Mouse (Mus musculus) left cerebral cortex, postnatal 36 days (tissue): ENCODE results near the gene Lrrtm4. TPM values are rescaled to one million over a fixed set of nuclear protein-coding genes. Genes with fewer than 3 reads are reported as not detected.

Experiments
- DNase-seq, 2 experiments: peaks; one replicate each; pipeline ENCODE4 v3.0.0; 2021 to 2022; ENCODE audit warnings: low spot score in 2 of 2, mixed read lengths in 1 of 2
- intact Hi-C: fragments of 180-260 bp; cut with DNase I; formaldehyde crosslinking; loops from one replicate; pipeline ENCODE4 v1.15.1; 2025
- total RNA-seq, 2 experiments: library from RNA; stranded (reverse); gene quantifications; 2 replicates each; pipeline ENCODE4 v1.2.3; 2021

Gene Lrrtm4
- 10 to 100 TPM; 55.9 to 76.8 TPM for total RNA-seq

GRCm38 (mm10) chr6:80018765-80019164 is at the start of gene Lrrtm4:
Gene Lrrtm4 (plus strand): TSS chr6:80018877.
- intact Hi-C loops, result no loop called here
- peak; percentile 65 to 67 for DNase-seq

DNA sequence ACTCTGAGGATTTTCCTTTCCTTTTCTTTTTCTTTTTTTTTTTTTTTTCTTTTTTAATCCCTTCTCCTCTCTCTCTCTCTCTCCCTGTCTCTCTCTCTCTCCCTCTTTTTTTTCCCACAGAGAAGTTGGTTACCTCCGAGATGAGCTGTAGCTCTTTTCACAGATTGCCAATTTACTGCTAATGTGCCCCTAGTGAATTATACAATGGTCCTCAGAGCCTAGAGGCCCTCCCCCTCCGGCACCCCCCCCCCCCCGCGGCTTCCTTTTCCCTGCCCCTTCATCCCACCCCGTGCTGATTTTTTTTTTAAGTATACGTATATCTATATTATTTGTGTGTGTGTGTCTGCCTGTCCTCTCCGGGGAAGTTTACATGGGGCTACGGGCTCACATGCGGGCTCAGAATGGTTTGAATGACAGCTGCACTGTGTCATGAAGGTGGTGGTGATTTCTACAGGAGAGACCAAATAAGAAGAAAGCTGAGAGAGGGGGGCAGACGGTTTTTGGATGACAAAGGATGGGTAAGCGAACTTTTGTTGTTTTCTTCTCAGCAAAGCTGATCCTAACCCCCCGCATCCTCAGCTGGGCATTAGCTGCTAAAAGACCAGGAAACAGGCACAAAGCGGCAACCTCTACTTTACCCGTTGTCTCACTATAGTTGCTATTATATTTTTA is 648 bp downstream of the Lrrtm4 start:
- intact Hi-C loops, result no loop called here
- peak; percentile 23 to 28 for DNase-seq

DNA sequence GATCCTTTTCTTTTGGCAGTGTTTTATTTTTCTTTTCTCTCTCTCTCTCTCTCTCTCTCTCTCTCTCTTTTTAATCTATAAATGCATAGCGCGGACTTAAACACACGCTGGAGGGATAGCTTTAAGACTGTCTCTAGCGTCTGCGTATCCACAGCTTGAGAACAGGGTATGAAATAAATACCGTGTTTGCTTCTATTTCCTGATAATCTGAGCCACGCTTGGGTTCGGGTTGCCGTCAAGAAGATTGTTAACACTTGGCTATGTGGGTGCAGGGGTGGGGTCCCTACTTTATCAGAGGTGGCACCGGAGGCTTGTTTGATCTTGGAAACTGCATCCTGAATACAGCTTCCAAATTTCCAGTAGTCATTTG is 1.2 kb downstream of the Lrrtm4 start:
- peak; percentile 15 to 34 for DNase-seq
- intact Hi-C loops, result no loop called here

- intact Hi-C loops, result no loop called here
Observed at GRCm38 (mm10) chr6:80056849-80057248, 38.2 kb downstream of the Lrrtm4 start.

DNA sequence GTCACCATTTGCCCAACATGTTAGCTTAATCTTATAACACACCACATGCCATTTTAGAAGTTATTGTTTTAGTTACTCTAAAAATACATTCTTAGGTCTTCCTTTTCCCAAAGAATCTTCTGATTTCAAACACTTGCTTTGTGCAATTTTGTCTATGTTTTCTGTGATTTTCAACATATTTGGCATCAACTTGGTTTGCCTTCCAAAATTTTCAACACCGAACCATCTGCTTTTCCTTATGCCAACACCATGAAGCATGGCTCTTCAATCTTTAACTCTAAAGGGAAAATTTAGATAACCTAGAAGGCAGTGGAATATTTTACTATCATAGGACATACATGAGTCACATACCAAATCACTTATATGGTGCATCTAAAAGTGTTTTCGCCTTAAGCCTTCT is 59.3 kb downstream of the Lrrtm4 start:
- intact Hi-C loops, result no loop called here
- no peak for DNase-seq

More at GRCm38 (mm10) chr6:80056849-80057248, 38.2 kb downstream of the Lrrtm4 start:
- DNase-seq, result no peak

DNA sequence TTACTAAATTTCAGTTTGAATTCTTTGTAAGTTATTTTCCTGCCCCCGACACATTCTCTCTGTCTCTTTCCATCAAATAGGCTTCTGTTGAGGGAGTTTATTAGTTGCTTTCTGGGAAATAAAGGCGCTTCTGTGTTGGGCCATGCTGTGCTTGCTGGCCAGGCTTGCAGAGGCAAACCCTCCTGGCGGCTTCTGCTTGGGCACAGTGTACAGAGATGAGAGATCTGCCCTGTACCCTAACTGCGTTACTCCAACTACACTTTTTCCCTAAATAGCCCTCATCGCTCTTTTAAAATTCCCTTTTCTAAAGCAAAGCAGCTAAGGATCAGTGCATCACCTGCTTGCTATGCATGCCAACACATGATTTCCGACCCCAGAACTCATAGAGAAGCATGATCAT is 60.6 kb downstream of the Lrrtm4 start:
- DNase-seq, result no peak
- intact Hi-C loops, result no loop called here

DNA sequence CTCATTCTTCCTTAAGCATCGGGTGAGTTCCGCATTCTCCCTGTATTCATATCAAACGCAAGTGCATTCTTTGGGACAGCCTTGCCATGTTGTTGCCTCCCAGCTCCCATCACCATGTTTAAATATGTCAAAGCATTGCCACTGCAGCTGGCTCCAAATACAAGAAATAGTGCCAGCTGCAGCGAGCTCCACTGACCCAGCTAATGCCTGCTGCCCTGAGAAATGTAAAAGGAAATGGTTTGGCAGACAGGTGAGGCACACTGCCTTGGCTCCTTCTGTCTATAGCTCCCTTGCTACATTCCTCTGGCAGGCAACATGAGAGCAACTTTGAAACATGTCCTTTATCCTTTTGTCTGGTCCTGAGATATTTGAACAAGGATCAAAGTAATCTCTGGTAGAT is 76.2 kb downstream of the Lrrtm4 start:
- no peak for DNase-seq
- intact Hi-C loops, result no loop called here

DNA sequence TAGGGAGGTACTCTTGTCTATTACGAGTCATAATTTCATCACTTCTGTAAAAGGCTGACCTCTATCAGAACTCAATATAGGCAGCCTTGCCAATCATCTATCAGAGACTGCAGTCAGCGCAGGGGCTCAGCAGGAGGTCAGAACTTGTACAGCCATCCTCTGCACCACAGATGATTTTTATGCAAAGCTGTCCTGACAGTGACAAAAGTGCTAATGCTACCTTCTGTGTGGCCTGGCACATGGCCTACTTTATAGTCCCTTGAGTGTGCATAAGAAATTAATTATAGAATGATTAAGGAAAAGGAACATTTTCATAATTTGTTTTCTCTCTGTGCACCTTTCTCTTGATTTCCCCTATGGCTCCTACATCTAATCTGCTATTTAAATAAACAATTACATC is 86.7 kb downstream of the Lrrtm4 start:
- no peak for DNase-seq
- intact Hi-C loops, result no loop called here

GRCm38 (mm10) chr6:80105843-80106242 is 87.2 kb downstream of the Lrrtm4 start:
- no peak for DNase-seq
- intact Hi-C loops, result no loop called here

GRCm38 (mm10) chr6:80126419-80126818 is 107.7 kb downstream of the Lrrtm4 start:
- intact Hi-C loops, result no loop called here
- no peak for DNase-seq

DNA sequence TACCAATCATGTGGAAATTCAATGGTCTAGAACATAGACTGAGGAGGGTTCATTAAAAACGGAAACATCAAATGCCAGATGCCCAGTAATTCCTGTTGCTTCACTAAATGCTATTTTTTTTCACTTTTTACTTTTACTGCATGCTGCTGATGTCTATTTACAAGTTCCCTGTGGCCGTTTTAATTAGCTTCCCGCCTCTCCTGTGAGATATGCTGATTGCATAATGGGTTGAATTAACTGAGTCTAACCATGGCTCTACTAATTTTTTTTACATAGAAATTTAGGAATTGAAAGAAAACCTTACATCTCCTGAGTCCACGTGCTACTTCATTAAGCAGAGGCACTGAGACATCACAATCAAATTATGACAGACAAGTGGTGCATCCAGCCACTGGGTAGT is 143.9 kb downstream of the Lrrtm4 start:
- intact Hi-C loops, result no loop called here
- DNase-seq, result no peak

- no peak for DNase-seq
- intact Hi-C loops, result no loop called here
Observed at GRCm38 (mm10) chr6:80181916-80182315, 163.2 kb downstream of the Lrrtm4 start.

DNA sequence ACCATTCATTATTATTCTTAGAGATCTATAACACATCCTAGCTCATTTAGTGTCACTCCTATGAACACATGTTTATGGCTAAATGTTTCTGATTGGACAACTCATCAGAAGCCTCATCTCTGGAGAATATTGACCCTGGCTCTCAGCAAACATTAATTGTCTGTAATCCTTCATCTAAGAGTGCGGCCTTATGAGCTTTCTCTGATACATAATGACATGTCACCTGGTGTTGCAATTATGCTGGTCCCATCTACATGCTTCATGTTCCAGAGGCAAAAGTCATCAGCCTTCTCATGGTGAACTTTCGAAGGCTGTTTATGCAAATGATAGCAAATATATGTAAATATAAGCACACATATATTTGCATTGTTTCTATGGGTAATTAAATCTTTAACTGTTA is 163.7 kb downstream of the Lrrtm4 start:
- DNase-seq, result no peak
- intact Hi-C loops, result no loop called here

GRCm38 (mm10) chr6:80185489-80186113 is 166.9 kb downstream of the Lrrtm4 start:
- intact Hi-C loops, result no loop called here
- no peak for DNase-seq

GRCm38 (mm10) chr6:80186791-80187190 is 168.1 kb downstream of the Lrrtm4 start:
- intact Hi-C loops, result no loop called here
- DNase-seq, result no peak

- intact Hi-C loops, result no loop called here
- no peak for DNase-seq
Observed at GRCm38 (mm10) chr6:80209476-80209875, 190.8 kb downstream of the Lrrtm4 start.

GRCm38 (mm10) chr6:80210281-80210680 is 191.6 kb downstream of the Lrrtm4 start:
- intact Hi-C loops, result no loop called here

GRCm38 (mm10) chr6:80261595-80261994 is 242.9 kb downstream of the Lrrtm4 start:
- intact Hi-C loops, result no loop called here
- DNase-seq, result no peak

More at GRCm38 (mm10) chr6:80210281-80210680, 191.6 kb downstream of the Lrrtm4 start:
- DNase-seq, result no peak

GRCm38 (mm10) chr6:80263972-80264371 is 245.3 kb downstream of the Lrrtm4 start:
- intact Hi-C loops, result no loop called here

DNA sequence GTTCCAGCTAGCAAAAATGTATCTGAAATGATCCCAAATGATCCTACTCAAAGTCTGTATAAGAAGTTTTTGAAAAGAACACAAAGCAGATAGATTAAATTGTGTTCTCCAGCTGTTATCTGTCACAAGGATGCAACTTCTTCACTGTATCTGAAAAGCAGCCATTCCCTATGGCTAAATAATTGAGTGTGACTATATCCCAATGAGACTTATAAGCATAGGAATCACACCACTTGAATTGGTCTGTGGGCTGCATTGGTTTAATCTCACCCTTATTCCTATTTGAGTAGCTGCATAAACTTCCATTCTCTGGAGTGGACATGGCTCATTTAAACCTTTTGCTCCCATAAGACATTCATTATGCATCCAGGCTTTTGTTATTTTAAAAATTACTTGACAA is 245.9 kb downstream of the Lrrtm4 start:
- DNase-seq, result no peak
- intact Hi-C loops, result no loop called here

More at GRCm38 (mm10) chr6:80263972-80264371, 245.3 kb downstream of the Lrrtm4 start:
- DNase-seq, result no peak

GRCm38 (mm10) chr6:80265746-80266145 is 247.1 kb downstream of the Lrrtm4 start:
- DNase-seq, result no peak
- intact Hi-C loops, result no loop called here
